Mouse (Mus musculus): Measurements from ENCODE around the gene Gsk3b. TPM values are rescaled to one million over a fixed set of nuclear protein-coding genes. Genes with fewer than 3 reads are reported as not detected.

Gsk3b gene
- polyA plus RNA-seq, 1 experiment from 2014 or later = 172 TPM

- H3K9ac ChIP-seq (replicated peaks) = no peak overlapping the region
- H3K4me2 ChIP-seq (replicated peaks) = no peak overlapping the region
- H3K9me3 ChIP-seq = no peaks in the 10 kb centered on the region
- H3K4me3 ChIP-seq (replicated peaks) = no peak overlapping the region
- no peaks in the 10 kb centered on the region for H3K4me1 ChIP-seq (replicated peaks)
- H3K27ac ChIP-seq = no peak overlapping the region
- ATAC-seq = no peak
- H3K27me3 ChIP-seq = no peaks in the 10 kb centered on the region
- WGBS = 92% methylated on average over 9 of the region's 9 CpGs
- H3K36me3 ChIP-seq = no peaks in the 10 kb centered on the region
Observed at GRCm38 (mm10) chr16:38255927-38256326, 167.1 kb downstream of the Gsk3b start.

GRCm38 (mm10) chr16:38271601-38272000 is 182.8 kb downstream of the Gsk3b start:
- Histone ChIP-seq H3K27ac (no peak overlapping the region), H3K4me3 (replicated peaks) (no peak overlapping the region), H3K9ac (replicated peaks) (no peak overlapping the region), H3K4me1 (replicated peaks) (peaks cover 13% of the 10 kb centered on the region), H3K27me3 (no peaks in the 10 kb centered on the region), H3K36me3 (no peaks in the 10 kb centered on the region), H3K4me2 (replicated peaks) (no peak overlapping the region), H3K9me3 (no peaks in the 10 kb centered on the region)
- 76% methylated on average over 3 of the region's 3 CpGs for WGBS
- ATAC-seq = no peak

- Histone ChIP-seq H3K9me3 (no peaks in the 10 kb centered on the region), H3K27ac (no peak overlapping the region), H3K27me3 (no peaks in the 10 kb centered on the region), H3K4me3 (replicated peaks) (no peak overlapping the region), H3K9ac (replicated peaks) (no peak overlapping the region), H3K36me3 (no peaks in the 10 kb centered on the region), H3K4me2 (replicated peaks) (no peak overlapping the region), H3K4me1 (replicated peaks) (peaks cover 13% of the 10 kb centered on the region)
- ATAC-seq = peak; percentile 62
- WGBS = 31% methylated on average over 5 of the region's 5 CpGs
Observed at GRCm38 (mm10) chr16:38272483-38272882, 183.7 kb downstream of the Gsk3b start.

- no peak overlapping the region for H3K4me3 ChIP-seq (replicated peaks)
- 85% methylated on average over 2 of the region's 2 CpGs for WGBS
- no peaks in the 10 kb centered on the region for H3K27me3 ChIP-seq
- H3K9ac ChIP-seq (replicated peaks) = no peak overlapping the region
- no peak overlapping the region for H3K4me2 ChIP-seq (replicated peaks)
- no peaks in the 10 kb centered on the region for H3K9me3 ChIP-seq
- no peak overlapping the region for H3K27ac ChIP-seq
- no peaks in the 10 kb centered on the region for H3K36me3 ChIP-seq
- no peak for ATAC-seq
- H3K4me1 ChIP-seq (replicated peaks) = peaks cover 13% of the 10 kb centered on the region
Observed at GRCm38 (mm10) chr16:38274737-38275136, 185.9 kb downstream of the Gsk3b start.

- H3K4me2 ChIP-seq (replicated peaks) = no peak overlapping the region
- WGBS = 95% methylated on average over 5 of the region's 5 CpGs
- no peaks in the 10 kb centered on the region; the same call in 1 of the 2 replicates for H3K4me1 ChIP-seq (replicated peaks)
- no peak overlapping the region for H3K4me3 ChIP-seq (replicated peaks)
- ATAC-seq = no peak
- no peak overlapping the region for H3K9ac ChIP-seq (replicated peaks)
- H3K27me3 ChIP-seq = no peaks in the 10 kb centered on the region
- H3K9me3 ChIP-seq = no peaks in the 10 kb centered on the region
- no peak overlapping the region for H3K27ac ChIP-seq
- H3K36me3 ChIP-seq = no peaks in the 10 kb centered on the region
Observed at GRCm38 (mm10) chr16:38279794-38280193, 191.0 kb downstream of the Gsk3b start.

- no peaks in the 10 kb centered on the region for H3K36me3 ChIP-seq
- no peaks in the 10 kb centered on the region; the same call in 1 of the 2 replicates for H3K4me1 ChIP-seq (replicated peaks)
- H3K9ac ChIP-seq (replicated peaks) = no peak overlapping the region
- H3K27ac ChIP-seq = no peak overlapping the region
- no peak for ATAC-seq
- H3K4me3 ChIP-seq (replicated peaks) = no peak overlapping the region
- H3K9me3 ChIP-seq = no peaks in the 10 kb centered on the region
- no peak overlapping the region for H3K4me2 ChIP-seq (replicated peaks)
- 87% methylated on average over 7 of the region's 7 CpGs for whole genome bisulfite sequencing
- no peaks in the 10 kb centered on the region for H3K27me3 ChIP-seq
Observed at GRCm38 (mm10) chr16:38280951-38281350, 192.2 kb downstream of the Gsk3b start.

- H3K9me3 ChIP-seq = no peaks in the 10 kb centered on the region
- no peak overlapping the region for H3K9ac ChIP-seq (replicated peaks)
- H3K4me3 ChIP-seq (replicated peaks) = no peak overlapping the region
- 86% methylated on average over 7 of the region's 7 CpGs for WGBS
- H3K4me1 ChIP-seq (replicated peaks) = no peaks in the 10 kb centered on the region; the same call in 1 of the 2 replicates
- no peak overlapping the region for H3K4me2 ChIP-seq (replicated peaks)
- H3K27ac ChIP-seq = no peak overlapping the region; the same call in 1 of the 2 replicates
- H3K27me3 ChIP-seq = no peaks in the 10 kb centered on the region
- no peaks in the 10 kb centered on the region for H3K36me3 ChIP-seq
- ATAC-seq = no peak
Observed at GRCm38 (mm10) chr16:38282559-38283160, 193.9 kb downstream of the Gsk3b start.

GRCm38 (mm10) chr16:38283300-38283699 is 194.5 kb downstream of the Gsk3b start:
- H3K4me2 ChIP-seq (replicated peaks) = no peak overlapping the region
- no peaks in the 10 kb centered on the region for H3K9me3 ChIP-seq
- no peak overlapping the region for H3K9ac ChIP-seq (replicated peaks)
- 31% methylated on average over 3 of the region's 3 CpGs for WGBS
- H3K27ac ChIP-seq = no peak overlapping the region
- no peaks in the 10 kb centered on the region for H3K27me3 ChIP-seq
- ATAC-seq = no peak
- no peaks in the 10 kb centered on the region; the same call in 1 of the 2 replicates for H3K4me1 ChIP-seq (replicated peaks)
- no peak overlapping the region for H3K4me3 ChIP-seq (replicated peaks)
- no peaks in the 10 kb centered on the region for H3K36me3 ChIP-seq

GRCm38 (mm10) chr16:38285801-38286200 is 197.0 kb downstream of the Gsk3b start:
- no peaks in the 10 kb centered on the region for H3K27me3 ChIP-seq
- H3K9ac ChIP-seq (replicated peaks) = no peak overlapping the region
- no peaks in the 10 kb centered on the region for H3K36me3 ChIP-seq
- no peak overlapping the region for H3K4me3 ChIP-seq (replicated peaks)
- no peak for ATAC-seq
- no peaks in the 10 kb centered on the region; the same call in 1 of the 2 replicates for H3K4me1 ChIP-seq (replicated peaks)
- no peak overlapping the region for H3K4me2 ChIP-seq (replicated peaks)
- no peak overlapping the region for H3K27ac ChIP-seq
- H3K9me3 ChIP-seq = no peaks in the 10 kb centered on the region
- 86% methylated on average over 7 of the region's 7 CpGs for WGBS

GRCm38 (mm10) chr16:38286541-38286940 is 197.7 kb downstream of the Gsk3b start:
- Histone ChIP-seq H3K36me3 (no peaks in the 10 kb centered on the region), H3K27me3 (no peaks in the 10 kb centered on the region), H3K4me1 (replicated peaks) (no peaks in the 10 kb centered on the region; the same call in 1 of the 2 replicates), H3K4me3 (replicated peaks) (no peak overlapping the region), H3K27ac (no peak overlapping the region), H3K9ac (replicated peaks) (no peak overlapping the region), H3K4me2 (replicated peaks) (no peak overlapping the region), H3K9me3 (no peaks in the 10 kb centered on the region)
- WGBS = 68% methylated on average over 4 of the region's 4 CpGs
- no peak for ATAC-seq

GRCm38 (mm10) chr16:38287357-38287756 is 198.6 kb downstream of the Gsk3b start:
- no peaks in the 10 kb centered on the region; the same call in 1 of the 2 replicates for H3K4me1 ChIP-seq (replicated peaks)
- 82% methylated on average over 6 of the region's 6 CpGs for WGBS

GRCm38 (mm10) chr16:38287762-38288161 is 199.0 kb downstream of the Gsk3b start:
- no peak overlapping the region for H3K27ac ChIP-seq
- 92% methylated on average over 3 of the region's 3 CpGs for WGBS

More at GRCm38 (mm10) chr16:38287357-38287756, 198.6 kb downstream of the Gsk3b start:
- ATAC-seq = no peak
- H3K4me2 ChIP-seq (replicated peaks) = no peak overlapping the region
- no peaks in the 10 kb centered on the region for H3K36me3 ChIP-seq
- H3K9me3 ChIP-seq = no peaks in the 10 kb centered on the region
- H3K27me3 ChIP-seq = no peaks in the 10 kb centered on the region
- no peak overlapping the region for H3K27ac ChIP-seq
- no peak overlapping the region for H3K4me3 ChIP-seq (replicated peaks)
- H3K9ac ChIP-seq (replicated peaks) = no peak overlapping the region

GRCm38 (mm10) chr16:38288851-38289250 is 200.1 kb downstream of the Gsk3b start:
- Histone ChIP-seq H3K4me3 (replicated peaks) (no peak overlapping the region), H3K4me1 (replicated peaks) (no peaks in the 10 kb centered on the region), H3K9ac (replicated peaks) (no peak overlapping the region), H3K9me3 (no peaks in the 10 kb centered on the region), H3K27me3 (no peaks in the 10 kb centered on the region), H3K4me2 (replicated peaks) (no peak overlapping the region), H3K27ac (no peak overlapping the region), H3K36me3 (no peaks in the 10 kb centered on the region)
- 45% methylated on average over 6 of the region's 6 CpGs for WGBS
- ATAC-seq = no peak

More at GRCm38 (mm10) chr16:38287762-38288161, 199.0 kb downstream of the Gsk3b start:
- no peak overlapping the region for H3K4me2 ChIP-seq (replicated peaks)
- H3K4me1 ChIP-seq (replicated peaks) = no peaks in the 10 kb centered on the region; the same call in 1 of the 2 replicates
- H3K9ac ChIP-seq (replicated peaks) = 0 out of 2 replicates have a peak overlapping the region, but pooled peaks have one; percentile 10
- ATAC-seq = no peak
- no peaks in the 10 kb centered on the region for H3K9me3 ChIP-seq
- H3K4me3 ChIP-seq (replicated peaks) = no peak overlapping the region
- no peaks in the 10 kb centered on the region for H3K27me3 ChIP-seq
- no peaks in the 10 kb centered on the region for H3K36me3 ChIP-seq

Data from midbrain, embryonic 13.5 days (tissue).